Comparison of ENCODE assay signal across 15 mouse cellular contexts in genomic region chr7:73192839-73193238, GRCm38 (mm10).
DNase-seq lines count a peak whose midpoint lies in the region; ATAC-seq and TF ChIP-seq lines count a peak whose summit lies in the region.
"Had no signal": no experiment of that assay in that cellular context is flagged by ENCODE, and none has a peak within 500 bp of the region (broad histone marks: within the 10 kb centered on the region; RNA-seq: fewer than 3 reads in every experiment).

No protein-coding gene starts in this region.

- no peak for TF ChIP-seq CTCF in brain, embryonic 14.5 days (IDR thresholded peaks at IDR 0.05; ENCODE audit: borderline replicate concordance, extremely low read depth, insufficient read depth, insufficient read length)

- WGBS in hindbrain, embryonic 12.5 days, result 63% methylated on average over 7 of the region's 7 CpGs
- 35% methylated on average over 7 of the region's 7 CpGs for WGBS in midbrain, embryonic 14.5 days
- WGBS in kidney, embryonic 14.5 days, result 91% methylated on average over 7 of the region's 7 CpGs

- H3K4me3 ChIP-seq in hindbrain, embryonic 12.5 days, result no peak overlapping the region
- H3K4me3 ChIP-seq in midbrain, embryonic 14.5 days (replicated peaks; ENCODE audit: low read depth, low read length), result no peak overlapping the region
- H3K4me3 ChIP-seq in kidney, embryonic 14.5 days (ENCODE audit: low read length), result no peak overlapping the region
- H3K4me3 ChIP-seq: embryonic facial prominence, embryonic 13.5 days; kidney, embryonic 15.5 days had no signal

- no peak for ATAC-seq in hindbrain, embryonic 12.5 days (ENCODE audit: low FRiP score)
- ATAC-seq in midbrain, embryonic 14.5 days (ENCODE audit: low FRiP score, low TSS enrichment), result no peak
- ATAC-seq in frontal cortex, adult (ENCODE audit: low TSS enrichment), result no peak
- ATAC-seq in kidney, embryonic 14.5 days (ENCODE audit: low FRiP score, low TSS enrichment), result no peak

- no peak overlapping the region for H3K9ac ChIP-seq in hindbrain, embryonic 12.5 days
- H3K9ac ChIP-seq in midbrain, embryonic 14.5 days (replicated peaks; ENCODE audit: low read length), result no peak overlapping the region
- H3K9ac ChIP-seq in kidney, embryonic 14.5 days (ENCODE audit: low read depth, low read length), result no peak overlapping the region
- H3K9ac ChIP-seq: embryonic facial prominence, embryonic 13.5 days; kidney, embryonic 15.5 days had no signal

- intact Hi-C loops in heart, postnatal 14 days (cut with DNase I), result no loop called here

- H3K4me1 ChIP-seq in hindbrain, embryonic 12.5 days, result peaks cover 38% of the 10 kb centered on the region
- peaks cover 33% of the 10 kb centered on the region for H3K4me1 ChIP-seq in midbrain, embryonic 14.5 days (ENCODE audit: control insufficient read depth, insufficient read depth, low read length)
- H3K4me1 ChIP-seq in kidney, embryonic 14.5 days (ENCODE audit: control insufficient read depth, insufficient read depth, low read length), result no peaks in the 10 kb centered on the region; the same call in 1 of the 2 replicates

- no peaks in the 10 kb centered on the region for H3K36me3 ChIP-seq in hindbrain, embryonic 12.5 days
- no peaks in the 10 kb centered on the region for H3K36me3 ChIP-seq in midbrain, embryonic 14.5 days (ENCODE audit: control insufficient read depth, insufficient read depth, low read length)
- no peaks in the 10 kb centered on the region for H3K36me3 ChIP-seq in kidney, embryonic 14.5 days (ENCODE audit: control insufficient read depth, insufficient read depth, low read length)
- H3K36me3 ChIP-seq: embryonic facial prominence, embryonic 13.5 days; kidney, embryonic 15.5 days had no signal

- peaks cover 3% of the 10 kb centered on the region; the same call in 1 of the 2 replicates for H3K9me3 ChIP-seq in hindbrain, embryonic 12.5 days (replicated peaks)
- no peaks in the 10 kb centered on the region for H3K9me3 ChIP-seq in midbrain, embryonic 14.5 days (ENCODE audit: control insufficient read depth, low read length)
- H3K9me3 ChIP-seq in kidney, embryonic 14.5 days (ENCODE audit: control insufficient read depth, low read length), result no peaks in the 10 kb centered on the region
- H3K9me3 ChIP-seq: embryonic facial prominence, embryonic 13.5 days; kidney, embryonic 15.5 days had no signal

- peak; percentile 39 for DNase-seq in heart, adult 11 months
- no peak for DNase-seq in heart, postnatal 14 days
- DNase-seq in brain, embryonic 14.5 days (ENCODE audit: low read depth), result peak; percentile 57
- no peak for DNase-seq in midbrain, embryonic 14.5 days
- DNase-seq: adrenal gland, postnatal 10 days; B cell, adult 2 months; cerebellum, adult 18-20 months; lung, adult 2 months; lung, postnatal 36 days had no signal

- peak overlapping the region; percentile 80 for H3K27ac ChIP-seq in hindbrain, embryonic 12.5 days
- peak overlapping the region; percentile 77 for H3K27ac ChIP-seq in midbrain, embryonic 14.5 days (replicated peaks; ENCODE audit: low read depth, low read length)
- no peak overlapping the region for H3K27ac ChIP-seq in kidney, embryonic 14.5 days (ENCODE audit: low read depth, low read length)
- H3K27ac ChIP-seq: embryonic facial prominence, embryonic 13.5 days; kidney, embryonic 15.5 days had no signal

- no peak for TF ChIP-seq POLR2A in brain, embryonic 14.5 days (IDR thresholded peaks at IDR 0.05; ENCODE audit: borderline replicate concordance, extremely low read depth, insufficient read depth, insufficient read length, poor library complexity, severe bottlenecking)

- H3K27me3 ChIP-seq in hindbrain, embryonic 12.5 days, result no peaks in the 10 kb centered on the region
- no peaks in the 10 kb centered on the region for H3K27me3 ChIP-seq in midbrain, embryonic 14.5 days (ENCODE audit: control insufficient read depth, insufficient read depth, low read length)
- H3K27me3 ChIP-seq in kidney, embryonic 14.5 days (ENCODE audit: control insufficient read depth, insufficient read depth, low read length), result no peaks in the 10 kb centered on the region
- H3K27me3 ChIP-seq: embryonic facial prominence, embryonic 13.5 days; kidney, embryonic 15.5 days had no signal

- no peak overlapping the region for H3K4me2 ChIP-seq in hindbrain, embryonic 12.5 days (replicated peaks)
- H3K4me2 ChIP-seq in midbrain, embryonic 14.5 days (ENCODE audit: low read length), result no peak overlapping the region
- no peak overlapping the region for H3K4me2 ChIP-seq in kidney, embryonic 14.5 days (replicated peaks; ENCODE audit: low read depth, low read length)
- H3K4me2 ChIP-seq: embryonic facial prominence, embryonic 13.5 days; kidney, embryonic 15.5 days; liver, embryonic 11.5 days had no signal

Comparison
In these comparisons a context has a peak if more than half of its experiments do, and no peak if none do; other contexts are left out.
1. DNase-seq: peak in heart, adult 11 months (single experiment) and brain, embryonic 14.5 days (single experiment); none in heart, postnatal 14 days (0 of 2) and midbrain, embryonic 14.5 days (single experiment).